Mouse (Mus musculus): Measurements from ENCODE around the gene Polr2l.
A peak's percentile ranks its signal among the peaks of the same experiment; 100 is the strongest.

The Polr2l gene

DNA sequence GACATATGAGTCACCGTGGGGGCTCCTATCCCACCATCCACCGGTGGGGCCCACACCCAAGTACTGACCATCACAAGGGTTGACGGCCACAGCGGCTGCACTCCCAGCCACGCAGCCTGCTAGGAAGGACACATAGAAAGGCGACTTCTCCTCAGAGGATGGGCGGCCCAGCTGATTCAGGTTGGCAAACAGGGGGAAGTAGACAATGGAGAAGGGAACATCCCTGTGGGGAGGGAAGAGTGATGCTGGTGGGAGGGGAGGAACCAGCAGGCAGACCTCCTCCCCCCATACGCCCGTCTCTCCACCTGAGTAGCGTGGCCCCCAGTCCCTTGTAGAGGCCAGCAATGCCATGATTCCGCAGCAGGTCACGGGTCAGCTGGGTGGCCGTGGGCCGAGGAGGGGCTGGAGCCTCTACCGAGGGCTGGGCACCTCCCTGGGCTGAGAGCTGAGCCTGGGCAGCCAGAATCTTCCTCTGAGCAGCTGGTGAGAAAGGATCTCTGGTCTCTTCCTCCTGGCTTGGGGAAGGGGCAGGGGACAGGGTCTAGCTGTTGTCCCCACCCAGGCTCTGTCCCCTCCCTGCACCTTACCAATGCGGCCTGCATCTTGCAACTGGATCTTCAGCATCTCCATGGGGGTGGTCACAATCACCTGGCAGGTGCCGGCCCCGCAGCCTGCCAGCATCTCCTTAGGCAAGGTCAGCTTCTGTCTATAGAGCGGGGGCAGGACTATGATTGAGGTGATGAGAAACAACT, 43.3 kb downstream of the Polr2l start:
- no peak for DNase-seq

GRCm38 (mm10) chr7:141430585-141431240, 44.2 kb downstream of the Polr2l start:
- no peak for DNase-seq

DNA sequence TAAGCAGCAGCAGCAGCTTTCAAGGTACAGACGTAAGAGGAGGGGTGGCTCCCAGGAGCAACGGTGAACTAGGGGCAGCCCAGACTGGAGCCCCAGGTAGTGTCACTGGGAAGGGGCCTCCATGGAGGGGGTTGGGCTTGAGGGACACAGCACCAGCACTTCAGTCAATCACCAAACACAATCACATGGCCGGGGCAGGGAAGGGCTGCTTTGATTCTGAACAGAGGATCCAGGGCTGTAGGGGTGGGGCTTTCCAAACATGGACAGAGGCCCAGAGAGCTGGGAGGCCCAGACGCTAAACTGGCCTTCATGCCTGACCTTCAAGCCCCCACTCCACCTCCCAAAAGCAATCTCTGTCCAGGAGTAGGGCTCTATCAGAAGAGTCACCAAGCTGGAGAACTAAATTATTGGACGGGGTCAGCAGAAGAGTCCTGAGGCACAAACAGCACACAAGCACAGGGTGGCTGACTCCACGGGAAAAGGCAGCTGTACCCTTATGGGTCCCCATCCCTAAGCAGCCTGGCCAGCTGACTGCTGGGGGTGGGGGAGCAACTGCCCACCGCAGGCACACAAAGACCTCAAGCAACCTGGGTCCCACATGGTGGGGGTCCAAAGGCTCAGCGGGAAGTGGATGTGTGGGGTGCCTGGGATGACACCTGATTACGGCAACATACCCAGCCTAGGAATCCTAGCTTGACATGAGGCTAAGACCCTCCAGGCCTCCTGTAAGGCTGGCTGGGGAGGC, 44.9 kb downstream of the Polr2l start:
- no peak for DNase-seq

DNA sequence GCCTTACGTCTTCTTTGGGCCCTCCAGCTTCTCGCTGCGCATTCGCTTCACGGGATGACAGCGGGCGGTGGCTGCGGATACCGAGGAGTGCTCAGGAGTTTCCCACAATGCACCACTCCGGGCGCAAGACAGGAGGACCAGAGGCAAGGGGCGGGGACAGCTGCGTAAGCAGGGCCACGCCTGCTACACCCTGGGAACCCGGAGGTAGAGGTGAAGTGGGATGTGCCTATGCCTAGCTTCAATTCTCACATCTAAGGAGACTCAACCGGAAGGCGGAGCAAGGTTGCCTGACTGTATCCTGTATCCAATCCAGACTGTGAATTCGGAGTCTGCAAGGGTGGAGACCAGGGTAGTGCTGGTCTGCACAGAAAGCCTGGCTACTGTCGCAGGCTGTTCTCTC, 45.6 kb downstream of the Polr2l start, which contains the start of gene Cend1:
Cend1 (minus strand) TSS at position 182 of the 400 bp plus-strand sequence.
- DNase-seq = peak; percentile 51

- DNase-seq = no peak
Measured at GRCm38 (mm10) chr7:141428701-141429100, 46.2 kb downstream of the Polr2l start.

DNA sequence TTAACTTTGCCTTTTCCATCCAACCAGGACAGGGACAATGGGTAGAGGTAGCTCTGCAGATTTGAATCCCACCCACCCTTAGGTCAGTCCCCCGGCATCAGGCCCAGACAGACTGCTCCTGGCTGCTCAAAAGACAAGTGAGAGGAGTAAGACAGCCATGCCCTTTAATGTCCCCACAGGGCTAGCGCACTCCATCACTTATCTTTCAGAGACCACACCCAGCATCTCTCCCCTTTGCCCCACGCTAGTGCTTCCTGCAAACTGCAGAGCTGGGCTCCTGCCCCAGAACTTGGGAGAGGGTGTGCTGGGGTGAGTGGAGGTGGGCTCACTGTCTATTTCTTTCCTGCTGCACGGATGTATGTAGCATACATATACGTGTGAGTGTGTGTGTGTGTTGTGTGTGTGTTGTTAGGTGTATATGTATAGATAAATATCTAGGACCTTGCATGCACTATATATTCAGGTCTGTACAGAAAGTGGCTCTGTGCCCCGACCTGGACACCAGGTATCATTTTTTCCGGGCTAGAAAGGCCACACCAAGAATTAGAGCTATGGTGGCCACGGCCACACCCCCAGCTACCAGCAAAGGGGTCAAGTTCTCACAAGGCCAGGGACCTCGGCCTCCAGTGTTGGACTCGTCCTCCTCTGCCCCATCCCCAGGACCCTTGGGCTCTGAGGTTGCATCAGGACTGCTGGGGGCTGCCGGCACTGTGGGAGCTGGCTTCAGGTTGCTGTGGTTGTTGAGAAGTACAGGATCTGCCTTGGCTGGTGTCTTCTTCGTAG, 47.8 kb downstream of the Polr2l start:
- no peak for DNase-seq

DNA sequence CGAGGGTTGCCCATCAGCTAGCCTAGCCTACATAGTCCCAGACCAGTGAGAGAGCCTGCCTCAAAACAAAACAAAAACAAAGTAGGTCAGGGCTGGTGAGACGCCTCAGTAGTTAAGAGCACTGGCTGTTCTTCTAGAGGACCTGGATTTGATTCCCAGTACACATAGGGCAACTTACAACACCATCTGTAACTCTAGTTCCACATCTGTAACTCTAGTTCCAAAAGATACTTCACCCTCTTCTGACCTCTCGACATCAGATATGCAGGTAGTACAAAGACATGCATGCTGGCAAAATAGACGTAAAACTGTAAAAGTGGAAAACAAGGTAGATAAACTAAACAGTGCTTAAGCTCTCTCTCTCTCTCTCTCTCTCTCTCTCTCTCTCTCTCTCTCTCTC, 51.1 kb downstream of the Polr2l start:
- no peak for DNase-seq

All from lung, postnatal 10 days (tissue).